Mouse (Mus musculus) MEL (cell line): ENCODE measurements around the gene Lims1.

Experiments
- MAFK ChIP-seq: IDR thresholded peaks from 2 replicates; pipeline ENCODE4 v1.6.1; 2011; ENCODE audit warnings: low read depth, mild to moderate bottlenecking, low read length, improper control_type of control experiment, borderline replicate concordance
- MEF2A ChIP-seq: IDR thresholded peaks from 2 replicates; pipeline ENCODE4 v1.6.1; 2014; ENCODE audit warnings: low read depth, mild to moderate bottlenecking, inconsistent platforms, low read length, improper control_type of control experiment; ENCODE audit not compliant: poor library complexity, insufficient replicate concordance, severe bottlenecking; ENCODE audit errors: extremely low read depth
- POLR2A ChIP-seq, 2 experiments: IDR thresholded peaks; 2 replicates each; pipeline ENCODE4 v1.6.1; 2011 to 2012; ENCODE audit warnings: low read length in 2 of 2, mild to moderate bottlenecking in 2 of 2, control low read depth in 1 of 2, improper control_type of control experiment in 1 of 2, low read depth in 1 of 2, moderate library complexity in 1 of 2; ENCODE audit not compliant: control insufficient read depth in 1 of 2, insufficient read depth in 1 of 2, poor library complexity in 1 of 2
- POLR2AphosphoS2 ChIP-seq: IDR thresholded peaks from 2 replicates; pipeline ENCODE4 v1.6.1; 2011; ENCODE audit warnings: low read length, improper control_type of control experiment
- TCF12 ChIP-seq: IDR thresholded peaks from 2 replicates; pipeline ENCODE4 v1.6.1; 2014; ENCODE audit warnings: low read depth, mild to moderate bottlenecking, inconsistent platforms, low read length, improper control_type of control experiment, moderate library complexity
- ZKSCAN1 ChIP-seq: IDR thresholded peaks from 2 replicates; pipeline ENCODE4 v1.6.1; 2012; ENCODE audit warnings: low read depth, mild to moderate bottlenecking, inconsistent platforms, low read length, improper control_type of control experiment, moderate library complexity

DNA sequence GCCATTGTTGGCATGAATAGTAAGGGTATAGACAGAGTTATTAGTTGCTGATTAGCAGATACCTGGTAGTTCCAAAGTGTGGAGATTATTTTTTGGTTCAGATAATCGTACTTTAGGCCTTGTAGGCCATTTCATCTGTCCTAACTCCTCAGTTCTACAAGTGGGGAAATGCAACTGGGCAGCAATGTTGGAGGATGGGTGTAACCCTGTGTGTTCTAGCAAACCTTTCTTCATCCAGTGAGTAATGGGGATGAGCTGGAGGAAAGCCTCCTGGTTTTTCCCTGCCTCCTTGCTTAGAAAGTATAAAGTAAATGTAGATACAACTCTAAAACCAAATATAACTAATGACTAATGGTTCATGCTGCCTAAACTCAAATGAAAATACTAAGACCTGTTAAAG, 55.1 kb downstream of the Lims1 start:
- no peak for TF ChIP-seq MAFK
- TF ChIP-seq MEF2A = no peak
- TF ChIP-seq POLR2A (IDR thresholded peaks at IDR 0.05; ENCODE audit: control insufficient read depth in 1 of 2, insufficient read depth in 1 of 2, low read depth in 1 of 2, low read length in 2 of 2, poor library complexity in 1 of 2) = no peak
- no peak for TF ChIP-seq ZKSCAN1
- no peak for TF ChIP-seq TCF12
- TF ChIP-seq POLR2AphosphoS2 = no peak
